Mouse (Mus musculus) lung, adult 10 weeks (tissue): ENCODE measurements around the gene Zzef1. TPM values are rescaled to one million over a fixed set of nuclear protein-coding genes. Genes with fewer than 3 reads are reported as not detected.

Source experiments
- polyA plus RNA-seq: library from polyadenylated mRNA; stranded (reverse); fragments of 350-450 nt; fragmentation: Illumina TruSeq; extraction: RNeasy Lipid Tissue Mini Kit (QIAGEN cat#74804); gene quantifications from one replicate; pipeline ENCODE4 v1.2.3, GENCODE M21; 2014; ENCODE audit warnings: low read depth, low replicate concordance; ENCODE audit not compliant: insufficient read depth

Gene Zzef1
- polyA plus RNA-seq = 10.7 TPM

DNA sequence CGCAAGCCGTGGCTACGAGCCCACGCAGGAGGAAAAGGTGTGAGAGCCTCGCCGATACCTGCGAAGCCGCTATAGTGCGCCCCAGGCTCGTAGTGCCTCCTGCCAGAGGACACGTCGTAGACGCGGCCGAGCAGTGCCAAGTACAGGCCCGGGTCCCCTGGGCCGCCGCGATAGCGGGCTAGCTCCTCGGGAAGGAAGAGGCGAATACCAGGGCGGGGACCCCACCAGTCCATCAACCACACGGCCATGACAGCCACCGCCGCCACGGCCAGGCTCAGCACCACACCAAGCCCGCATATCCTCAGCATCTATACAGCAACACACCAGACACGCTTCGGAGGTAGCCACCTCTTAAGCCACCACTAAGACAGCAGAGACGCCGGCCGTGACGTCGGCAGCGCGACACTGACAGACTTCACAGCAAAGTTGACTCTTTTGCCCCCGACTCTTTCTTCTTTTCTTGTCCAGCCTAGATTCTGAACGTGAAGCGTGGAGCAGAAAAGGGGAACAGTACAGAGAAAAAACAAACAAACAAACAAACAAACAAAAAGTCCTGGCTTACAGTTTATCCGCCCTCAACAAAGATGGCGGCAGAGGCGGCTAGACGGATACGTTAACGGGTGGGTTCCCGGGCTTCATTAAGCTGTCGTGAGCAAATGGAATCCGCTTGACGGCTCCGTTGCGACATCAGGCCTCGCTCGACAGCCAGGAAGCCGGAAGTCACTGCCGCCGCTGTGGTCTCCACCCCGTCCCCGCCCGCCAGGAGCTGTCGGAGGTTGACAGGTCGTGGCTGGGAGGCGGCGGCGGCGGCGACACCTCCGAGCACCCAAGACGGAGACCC lies at the start of gene Zzef1, which contains the start of gene Cyb5d2:
Zzef1 (plus strand) TSS at position 772 of the 841 bp plus-strand sequence.
Cyb5d2 (minus strand) TSS at position 688 of the 841 bp plus-strand sequence.

DNA sequence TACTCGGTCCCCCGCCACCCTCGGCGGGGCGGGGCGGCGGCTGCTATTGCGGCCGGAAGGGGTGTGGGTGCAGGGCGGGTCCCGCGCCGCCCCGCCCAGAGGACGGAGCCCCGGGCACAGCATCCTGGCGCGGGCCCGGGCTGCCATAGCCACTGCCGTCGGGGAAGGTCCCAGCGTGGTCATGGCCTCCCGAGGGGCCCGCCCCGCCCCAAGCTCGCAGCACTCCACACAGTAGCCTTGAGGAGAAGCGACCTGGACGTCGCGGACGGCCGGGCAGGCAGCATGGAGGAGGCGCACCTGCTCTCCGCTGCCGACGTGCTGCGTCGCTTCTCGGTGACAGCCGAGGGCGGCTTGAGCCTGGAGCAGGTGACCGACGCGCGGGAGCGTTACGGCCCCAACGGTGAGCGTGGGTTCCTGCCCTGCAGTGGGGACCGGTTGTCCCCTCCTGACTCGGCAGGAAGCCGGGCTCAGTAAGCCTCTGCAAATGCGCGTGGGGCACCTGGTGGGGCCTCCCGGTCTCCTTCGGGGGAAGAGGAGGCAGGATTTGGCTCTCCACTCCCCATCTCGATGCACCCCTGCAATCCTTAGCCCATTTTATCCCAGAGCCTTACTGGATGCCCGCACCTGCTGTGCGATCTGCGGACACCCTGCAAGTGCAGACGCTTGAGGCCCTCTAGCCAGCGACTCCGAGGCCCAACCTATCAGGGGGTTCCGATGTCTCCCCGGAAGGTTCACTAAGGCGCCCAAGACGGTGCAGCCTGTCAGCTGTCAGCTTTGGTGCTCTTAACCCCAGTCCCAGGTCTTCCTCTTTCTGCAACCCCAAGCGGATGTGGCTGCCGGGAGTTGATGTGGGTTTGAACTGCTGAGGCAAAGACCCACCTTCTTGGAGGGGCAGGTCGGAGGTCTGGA lies 165.3 kb downstream of the Zzef1 start, which contains the start of gene Atp2a3:
Atp2a3 (plus strand) TSS at position 98 of the 909 bp plus-strand sequence.

Other genes starting within 250 kb of the Zzef1 start
- 0.46 TPM for gene Spns3, start 245.7 kb upstream of the Zzef1 start, polyA plus RNA-seq
- 15.5 TPM for gene Ube2g1, start 188.9 kb upstream of the Zzef1 start, polyA plus RNA-seq
- gene Ankfy1, start 106.2 kb upstream of the Zzef1 start, polyA plus RNA-seq = 10.8 TPM
- gene Cyb5d2, start 84 bp upstream of the Zzef1 start, polyA plus RNA-seq = 5.6 TPM
- 58.2 TPM for gene Atp2a3, start 164.9 kb downstream of the Zzef1 start, polyA plus RNA-seq
- 2.5 TPM for gene P2rx1, start 202.9 kb downstream of the Zzef1 start, polyA plus RNA-seq
- gene Camkk1, start 222.8 kb downstream of the Zzef1 start, polyA plus RNA-seq = 4.1 TPM